In the genomic region with DNA sequence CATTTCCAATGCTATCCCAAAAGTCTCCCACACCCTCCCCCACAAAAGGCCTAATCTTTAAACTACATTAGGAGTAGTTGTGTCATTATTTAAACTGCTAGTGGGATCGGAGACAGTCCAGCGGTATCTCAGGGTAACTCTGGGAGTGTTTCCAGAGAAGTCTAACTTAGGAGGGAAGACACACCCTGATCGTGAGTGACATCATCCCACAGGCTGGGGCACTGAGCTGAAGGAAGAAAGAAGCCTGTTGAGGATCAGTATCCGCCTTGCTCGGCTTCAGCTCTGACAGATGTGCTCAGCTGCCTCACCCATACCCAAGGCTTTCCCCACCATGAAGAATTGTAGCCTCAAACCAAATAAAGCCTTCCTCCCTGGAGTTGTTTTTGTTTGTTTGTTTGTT, we compare ENCODE assay signal across 22 mouse cellular contexts. TPM values are rescaled to one million over a fixed set of nuclear protein-coding genes. Genes with fewer than 3 reads are reported as not detected.
A peak's percentile ranks its signal among the peaks of the same experiment; 100 is the strongest.
DNase-seq lines count a peak whose midpoint lies in the region; ATAC-seq and TF ChIP-seq lines count a peak whose summit lies in the region.
"Had no signal": no experiment of that assay in that cellular context is flagged by ENCODE, and none has a peak within 500 bp of the region (broad histone marks: within the 10 kb centered on the region; RNA-seq: fewer than 3 reads in every experiment).

No protein-coding gene starts in this region.

- no peak for TF ChIP-seq POLR2A in myocyte (IDR thresholded peaks at IDR 0.05; ENCODE audit: insufficient read length, low read depth)

- no peaks in the 10 kb centered on the region for H3K4me1 ChIP-seq in stomach, embryonic 16.5 days (ENCODE audit: control insufficient read depth, insufficient read depth, low read length)
- H3K4me1 ChIP-seq in stomach, postnatal 0 days (replicated peaks; ENCODE audit: control insufficient read depth, insufficient read depth): no peaks in the 10 kb centered on the region
- H3K4me1 ChIP-seq in hindbrain, postnatal 0 days (ENCODE audit: insufficient read depth, low read length): no peaks in the 10 kb centered on the region
- H3K4me1 ChIP-seq: embryonic facial prominence, embryonic 13.5 days; forebrain, embryonic 13.5 days; hindbrain, embryonic 13.5 days; midbrain, embryonic 12.5 days had no signal

- peak; percentile 25 for DNase-seq in gastrocnemius, postnatal 14 days
- DNase-seq in gastrocnemius, adult 8-10 months (ENCODE audit: low spot score in 2 of 2): no peak
- peak; percentile 30 to 45 for DNase-seq in heart, postnatal 14 days
- no peak for DNase-seq in heart, postnatal 25 days (ENCODE audit: low spot score)
- no peak for DNase-seq in stomach, postnatal 0 days (ENCODE audit: low spot score)
- no peak for DNase-seq in hindbrain, postnatal 0 days (ENCODE audit: low spot score)
- DNase-seq: adrenal gland, postnatal 10 days; B cell, adult 2 months; cerebellum, adult 18-20 months; cerebellum, postnatal 14 days; kidney, adult 8-10 months; kidney, postnatal 14 days; liver, postnatal 0 days had no signal

- 46% methylated on average over 5 of the region's 5 CpGs for whole genome bisulfite sequencing in stomach, embryonic 16.5 days
- WGBS in stomach, postnatal 0 days: 29% methylated on average over 5 of the region's 5 CpGs
- WGBS in hindbrain, postnatal 0 days: 87% methylated on average over 5 of the region's 5 CpGs

- no peaks in the 10 kb centered on the region for H3K27me3 ChIP-seq in stomach, embryonic 16.5 days (ENCODE audit: control insufficient read depth, insufficient read depth, low read length)
- H3K27me3 ChIP-seq in stomach, postnatal 0 days (ENCODE audit: control insufficient read depth, insufficient read depth, low read length): no peaks in the 10 kb centered on the region
- H3K27me3 ChIP-seq in myocyte (ENCODE audit: control insufficient read depth, insufficient read depth, insufficient read length): no peaks in the 10 kb centered on the region
- no peaks in the 10 kb centered on the region for H3K27me3 ChIP-seq in hindbrain, postnatal 0 days (ENCODE audit: insufficient read depth, low read length)
- H3K27me3 ChIP-seq: embryonic facial prominence, embryonic 13.5 days; forebrain, embryonic 13.5 days; hindbrain, embryonic 13.5 days; midbrain, embryonic 12.5 days had no signal

- H3K79me2 ChIP-seq in myocyte (ENCODE audit: control insufficient read depth, insufficient read depth): no peaks in the 10 kb centered on the region

- no peak for TF ChIP-seq CTCF in stomach, postnatal 0 days (IDR thresholded peaks at IDR 0.05; ENCODE audit: low read depth)
- TF ChIP-seq CTCF in hindbrain, postnatal 0 days (IDR thresholded peaks at IDR 0.05; ENCODE audit: low read depth): no peak

- H3K4me2 ChIP-seq in stomach, embryonic 16.5 days (ENCODE audit: low read depth, low read length): no peak overlapping the region
- no peak overlapping the region for H3K4me2 ChIP-seq in stomach, postnatal 0 days (replicated peaks; ENCODE audit: low read depth)
- H3K4me2 ChIP-seq in myocyte (ENCODE audit: low read depth): peak overlapping the region; percentile 41
- H3K4me2 ChIP-seq in hindbrain, postnatal 0 days (ENCODE audit: low read depth, low read length): no peak overlapping the region
- H3K4me2 ChIP-seq: embryonic facial prominence, embryonic 13.5 days; forebrain, embryonic 13.5 days; hindbrain, embryonic 13.5 days; liver, embryonic 11.5 days; midbrain, embryonic 12.5 days had no signal

- no peak overlapping the region for H3K27ac ChIP-seq in stomach, embryonic 16.5 days (ENCODE audit: low read length)
- H3K27ac ChIP-seq in stomach, postnatal 0 days (replicated peaks): no peak overlapping the region
- H3K27ac ChIP-seq in hindbrain, postnatal 0 days: no peak overlapping the region
- H3K27ac ChIP-seq: embryonic facial prominence, embryonic 13.5 days; forebrain, embryonic 13.5 days; hindbrain, embryonic 13.5 days; midbrain, embryonic 12.5 days had no signal

- ATAC-seq in stomach, embryonic 16.5 days (ENCODE audit: insufficient read depth, low FRiP score): peak; percentile 22; the same call in 1 of the 2 replicates
- no peak; the same call in 1 of the 2 replicates for ATAC-seq in stomach, postnatal 0 days (ENCODE audit: low FRiP score, low TSS enrichment)
- no peak for ATAC-seq in hindbrain, postnatal 0 days
- ATAC-seq: forebrain, embryonic 13.5 days; inflammation-experienced regulatory T-cells, adult 6 months; liver, postnatal 0 days had no signal

- no peak overlapping the region for H3K9ac ChIP-seq in stomach, embryonic 16.5 days (ENCODE audit: low read length)
- H3K9ac ChIP-seq in stomach, postnatal 0 days (ENCODE audit: low read length): no peak overlapping the region
- H3K9ac ChIP-seq in hindbrain, postnatal 0 days (replicated peaks; ENCODE audit: low read length): no peak overlapping the region
- H3K9ac ChIP-seq: embryonic facial prominence, embryonic 13.5 days; forebrain, embryonic 13.5 days; hindbrain, embryonic 13.5 days; liver, postnatal 0 days; midbrain, embryonic 12.5 days had no signal

- no peak overlapping the region for H3ac ChIP-seq in myocyte (ENCODE audit: control insufficient read depth, insufficient read length)

- intact Hi-C loops in gastrocnemius, postnatal 14 days (cut with DNase I; ENCODE audit: low total_unique reads): no loop called here
- intact Hi-C loops in heart, postnatal 14 days (cut with DNase I): no loop called here
- intact Hi-C loops in heart, postnatal 25 days (cut with DNase I): no loop called here

- no peak overlapping the region for H3K4me3 ChIP-seq in stomach, embryonic 16.5 days (replicated peaks; ENCODE audit: low read length)
- no peak overlapping the region for H3K4me3 ChIP-seq in stomach, postnatal 0 days (ENCODE audit: low read depth, low read length)
- H3K4me3 ChIP-seq in myocyte: no peak overlapping the region
- H3K4me3 ChIP-seq in hindbrain, postnatal 0 days (ENCODE audit: low read length): no peak overlapping the region
- H3K4me3 ChIP-seq: embryonic facial prominence, embryonic 13.5 days; forebrain, embryonic 13.5 days; hindbrain, embryonic 13.5 days; midbrain, embryonic 12.5 days had no signal

- H3K36me3 ChIP-seq in stomach, embryonic 16.5 days (ENCODE audit: control insufficient read depth, insufficient read depth, low read length): peaks cover 2% of the 10 kb centered on the region; the same call in 1 of the 2 replicates
- no peaks in the 10 kb centered on the region; the same call in 1 of the 2 replicates for H3K36me3 ChIP-seq in stomach, postnatal 0 days (ENCODE audit: control insufficient read depth, insufficient read depth, low read length)
- H3K36me3 ChIP-seq in myocyte (ENCODE audit: control insufficient read depth, insufficient read depth): peaks cover 22% of the 10 kb centered on the region
- H3K36me3 ChIP-seq in hindbrain, postnatal 0 days (ENCODE audit: insufficient read depth, low read length): peaks cover 56% of the 10 kb centered on the region

- TF ChIP-seq EP300 in stomach, postnatal 0 days (optimal IDR thresholded peaks at IDR 0.05): no peak

- no peaks in the 10 kb centered on the region for H3K9me3 ChIP-seq in stomach, embryonic 16.5 days (replicated peaks; ENCODE audit: control insufficient read depth, low read length)
- no peaks in the 10 kb centered on the region for H3K9me3 ChIP-seq in stomach, postnatal 0 days (ENCODE audit: control insufficient read depth, low read length)
- no peaks in the 10 kb centered on the region for H3K9me3 ChIP-seq in hindbrain, postnatal 0 days (ENCODE audit: low read length)
- H3K9me3 ChIP-seq: embryonic facial prominence, embryonic 13.5 days; forebrain, embryonic 13.5 days; hindbrain, embryonic 13.5 days; midbrain, embryonic 12.5 days had no signal

TF ChIP-seq in myocyte, 11 proteins besides CTCF, POLR2A, EP300 and RAD21:
- no peak for TF ChIP-seq CEBPB (IDR thresholded peaks at IDR 0.05; ENCODE audit: insufficient read depth, poor library complexity, severe bottlenecking)
- TF ChIP-seq E2F4 (IDR thresholded peaks at IDR 0.05; ENCODE audit: insufficient read depth): no peak
- TF ChIP-seq MYOD1 (IDR thresholded peaks at IDR 0.05; ENCODE audit: control insufficient read depth in 1 of 3, insufficient read length in 2 of 3, low read depth in 2 of 3): peak in 1 of 3 experiments; percentile 19
- no peak for TF ChIP-seq MAX (IDR thresholded peaks at IDR 0.05; ENCODE audit: low read depth)
TF ChIP-seq in myocyte: peak in this region for 1.

RNA-seq across cellular contexts. Expression of gene Ttll1, which starts 18.8 kb away (rescaled TPM):
- 1 to 10 TPM; 3.6 to 5.1 TPM for total RNA-seq in gastrocnemius, postnatal 14 days (2021)
- 1 to 10 TPM; 2.7 to 4.2 (median 3.5) TPM for total RNA-seq in gastrocnemius, adult 8-10 months (2022)
- total RNA-seq in heart, postnatal 14 days (2021): 10 to 100 TPM; 43.0 to 43.6 TPM
- 10 to 100 TPM; 49.0 to 53.0 TPM for total RNA-seq in heart, postnatal 25 days (2021)
- 20.9 and 21.0 TPM in 2 replicates for polyA plus RNA-seq in stomach, embryonic 16.5 days (2015; fragmentation: Nextera tagmentation; extraction: Ambion mirVana)
- 10.2 and 11.4 TPM in 2 replicates for polyA plus RNA-seq in stomach, postnatal 0 days (2015; fragmentation: Nextera tagmentation; extraction: Ambion mirVana)
- polyA plus RNA-seq in myocyte (2012; fragmentation: generic; extraction: Trizol): 47.7 TPM
- 36.2 and 39.2 TPM in 2 replicates for total RNA-seq in hindbrain, postnatal 0 days (2014; rRNA removed)
- 91.9 and 104 TPM in 2 replicates for polyA plus RNA-seq in hindbrain, postnatal 0 days (2015; fragmentation: Nextera tagmentation; extraction: Ambion mirVana)

RNA-seq across cellular contexts. Expression of gene Pacsin2, which starts 27.5 kb away (rescaled TPM):
- 10 to 100 TPM; 43.9 to 45.1 TPM for total RNA-seq in gastrocnemius, postnatal 14 days (2021)
- total RNA-seq in gastrocnemius, adult 8-10 months (2022): 10 to 100 TPM; 45.3 to 58.5 (median 48.2) TPM
- 100 to 1,000 TPM; 156 to 165 TPM for total RNA-seq in heart, postnatal 14 days (2021)
- total RNA-seq in heart, postnatal 25 days (2021): 100 to 1,000 TPM; 179 to 215 TPM
- 64.5 and 67.9 TPM in 2 replicates for polyA plus RNA-seq in stomach, embryonic 16.5 days (2015; fragmentation: Nextera tagmentation; extraction: Ambion mirVana)
- 42.5 and 46.6 TPM in 2 replicates for polyA plus RNA-seq in stomach, postnatal 0 days (2015; fragmentation: Nextera tagmentation; extraction: Ambion mirVana)
- polyA plus RNA-seq in myocyte (2012; fragmentation: generic; extraction: Trizol): 122 TPM
- total RNA-seq in hindbrain, postnatal 0 days (2014; rRNA removed): 18.7 and 19.5 TPM in 2 replicates
- polyA plus RNA-seq in hindbrain, postnatal 0 days (2015; fragmentation: Nextera tagmentation; extraction: Ambion mirVana): 19.3 and 20.0 TPM in 2 replicates

RNA-seq across cellular contexts. Expression of gene Bik, which starts 34.8 kb away (rescaled TPM):
- 1 to 10 TPM; 2.8 to 3.2 TPM for total RNA-seq in gastrocnemius, postnatal 14 days (2021)
- 1 to 10 TPM; 1.1 to 2.5 (median 2.1) TPM for total RNA-seq in gastrocnemius, adult 8-10 months (2022)
- 10 to 100 TPM; 11.2 to 12.9 TPM for total RNA-seq in heart, postnatal 14 days (2021)
- 10 to 100 TPM in 1 of 2 experiments, 1 to 10 TPM in 1; 9.3 to 11.8 TPM for total RNA-seq in heart, postnatal 25 days (2021)
- 6.8 and 7.0 TPM in 2 replicates for polyA plus RNA-seq in stomach, embryonic 16.5 days (2015; fragmentation: Nextera tagmentation; extraction: Ambion mirVana)
- 4.2 and 5.2 TPM in 2 replicates for polyA plus RNA-seq in stomach, postnatal 0 days (2015; fragmentation: Nextera tagmentation; extraction: Ambion mirVana)
- 1.3 TPM for polyA plus RNA-seq in myocyte (2012; fragmentation: generic; extraction: Trizol)
- 0.16 and 0.97 TPM in 2 replicates for total RNA-seq in hindbrain, postnatal 0 days (2014; rRNA removed)
- polyA plus RNA-seq in hindbrain, postnatal 0 days (2015; fragmentation: Nextera tagmentation; extraction: Ambion mirVana): 0.68 and 1.3 TPM in 2 replicates
- total RNA-seq: layer of hippocampus, postnatal 25 days had no signal

Comparison
In these comparisons a context has a peak if more than half of its experiments do, and no peak if none do; other contexts are left out.
1. DNase-seq: peak in gastrocnemius, postnatal 14 days (single experiment) and heart, postnatal 14 days (2 of 2); none in gastrocnemius, adult 8-10 months (0 of 2), heart, postnatal 25 days (single experiment), stomach, postnatal 0 days (single experiment) and hindbrain, postnatal 0 days (single experiment).